ENCODE assay signal across 10 mouse cellular contexts in genomic region chr6:115989607-115990006, GRCm38 (mm10). TPM values are rescaled to one million over a fixed set of nuclear protein-coding genes. Genes with fewer than 3 reads are reported as not detected.
DNase-seq lines count a peak whose midpoint lies in the region; ATAC-seq and TF ChIP-seq lines count a peak whose summit lies in the region.
"Had no signal": no experiment of that assay in that cellular context is flagged by ENCODE, and none has a peak within 500 bp of the region (broad histone marks: within the 10 kb centered on the region; RNA-seq: fewer than 3 reads in every experiment).

No protein-coding gene starts in this region.

- intact Hi-C loops in gastrocnemius, adult 2 months (cut with DNase I) = loop anchor here (5.0 kb wide), 1 partner anchor 32 kb away; no protein-coding TSS in a partner anchor

- 72% methylated on average over 4 of the region's 4 CpGs for WGBS in lung, embryonic 15.5 days

- no peaks in the 10 kb centered on the region for H3K36me3 ChIP-seq in lung, embryonic 15.5 days

- peak overlapping the region; percentile 81 for H3K4me3 ChIP-seq in gastrocnemius, adult 2 months
- H3K4me3 ChIP-seq in lung, embryonic 15.5 days = peak overlapping the region; percentile 6

- peaks cover 84% of the 10 kb centered on the region for H3K4me1 ChIP-seq in lung, embryonic 15.5 days

- no peak for ATAC-seq in lung, embryonic 15.5 days (ENCODE audit: borderline replicate concordance, extremely low read depth, low FRiP score, low TSS enrichment)

- peak overlapping the region; percentile 77 for H3K27ac ChIP-seq in gastrocnemius, adult 2 months
- no peak overlapping the region for H3K27ac ChIP-seq in lung, embryonic 15.5 days

- H3K9me3 ChIP-seq in lung, embryonic 15.5 days = no peaks in the 10 kb centered on the region

- H3K27me3 ChIP-seq in lung, embryonic 15.5 days = peaks cover 26% of the 10 kb centered on the region

- TF ChIP-seq CTCF in gastrocnemius, adult 2 months (IDR thresholded peaks at IDR 0.05) = no peak

- 0 out of 2 replicates have a peak overlapping the region, but pooled peaks have one; percentile 8 for H3K9ac ChIP-seq in lung, embryonic 15.5 days

- DNase-seq in gastrocnemius, adult 2 months = no peak
- no peak for DNase-seq in gastrocnemius, adult 8-10 months (ENCODE audit: low spot score in 2 of 2)
- no peak for DNase-seq in lung, postnatal 4 days
- peak; percentile 50 for DNase-seq in induced T-regulatory cell, adult 2 months (ENCODE audit: low read depth)
- peak; percentile 86 to 93 for DNase-seq in thymus, adult 18-20 months
- no peak for DNase-seq in retina, embryonic 14.5 days (ENCODE audit: low spot score)
- no peak for DNase-seq in adrenal gland, postnatal 36 days
- DNase-seq: kidney, postnatal 4 days had no signal

- H3K4me2 ChIP-seq in lung, embryonic 15.5 days = peak overlapping the region; percentile 86

RNA-seq across cellular contexts. Expression of gene Plxnd1, which starts 5.2 kb away (rescaled TPM):
- total RNA-seq in gastrocnemius, adult 2 months (2021) = 10 to 100 TPM; 14.7 to 26.7 TPM
- total RNA-seq in gastrocnemius, adult 8-10 months (2022) = 10 to 100 TPM; 12.9 to 25.5 (median 19.1) TPM
- polyA plus RNA-seq in lung, embryonic 15.5 days (2015; fragmentation: Nextera tagmentation; extraction: Ambion mirVana) = 49.2 and 53.5 TPM in 2 replicates
- 100 to 1,000 TPM; 140 to 167 TPM for total RNA-seq in adrenal gland, postnatal 36 days (2021)

RNA-seq across cellular contexts. Expression of gene H1foo, which starts 44.9 kb away (rescaled TPM):
- not detected for total RNA-seq in gastrocnemius, adult 2 months (2021)
- not detected for total RNA-seq in gastrocnemius, adult 8-10 months (2022)
- polyA plus RNA-seq in lung, embryonic 15.5 days (2015; fragmentation: Nextera tagmentation; extraction: Ambion mirVana) = not detected in 2 replicates
- total RNA-seq in adrenal gland, postnatal 36 days (2021) = not detected
- total RNA-seq: neutrophil, adult 5-6 weeks had no signal

RNA-seq across cellular contexts. Expression of gene Rho, which starts 58.1 kb away (rescaled TPM):
- total RNA-seq in gastrocnemius, adult 2 months (2021) = under 1 TPM in 1 of 2 experiments, not detected in 1; 0.06 TPM
- total RNA-seq in gastrocnemius, adult 8-10 months (2022) = not detected
- 0.20 and 0.35 TPM in 2 replicates for polyA plus RNA-seq in lung, embryonic 15.5 days (2015; fragmentation: Nextera tagmentation; extraction: Ambion mirVana)
- under 1 TPM; 0.23 to 0.59 TPM for total RNA-seq in adrenal gland, postnatal 36 days (2021)

Comparison
In these comparisons a context has a peak if more than half of its experiments do, and no peak if none do; other contexts are left out.
1. DNase-seq: peak in induced T-regulatory cell, adult 2 months (single experiment) and thymus, adult 18-20 months (2 of 2); none in gastrocnemius, adult 2 months (single experiment), gastrocnemius, adult 8-10 months (0 of 2), lung, postnatal 4 days (0 of 2), retina, embryonic 14.5 days (single experiment) and adrenal gland, postnatal 36 days (0 of 2).
2. RNA of gene Plxnd1, which starts 5.2 kb away (total RNA-seq): 140 to 167 TPM in adrenal gland, postnatal 36 days; 14.7 to 26.7 TPM in gastrocnemius, adult 2 months and 12.9 to 25.5 TPM in gastrocnemius, adult 8-10 months; every median in the first group is over 4 times any median in the second.